Mouse (Mus musculus) liver, embryonic 16.5 days (tissue): ENCODE data around the gene Trex1. TPM values are rescaled to one million over a fixed set of nuclear protein-coding genes. Genes with fewer than 3 reads are reported as not detected.

ENCODE experiments used
- ATAC-seq: fragments of 200-750 bp; cut with Nextera tagmentation; 2 replicates; pipeline ENCODE4 v1.8.0; 2017; ENCODE audit warnings: low read depth, mild to moderate bottlenecking, moderate number of reproducible peaks, moderate library complexity
- H3K27ac ChIP-seq: fragments of 300-500 bp; sonication (generic); 2 replicates; pipeline ENCODE4 v1.5.1; 2014; ENCODE audit warnings: mild to moderate bottlenecking, low read length
- H3K27me3 ChIP-seq: fragments of 300-500 bp; sonication (generic); 2 replicates; pipeline ENCODE4 v1.6.1; 2014; ENCODE audit warnings: low read depth, low read length, mixed read lengths; ENCODE audit not compliant: control insufficient read depth, insufficient read depth
- H3K36me3 ChIP-seq: fragments of 300-500 bp; sonication (generic); 2 replicates; pipeline ENCODE4 v1.6.1; 2014; ENCODE audit warnings: mild to moderate bottlenecking; ENCODE audit not compliant: control insufficient read depth, insufficient read depth
- H3K4me1 ChIP-seq: fragments of 300-500 bp; sonication (generic); 2 replicates; pipeline ENCODE4 v1.6.1; 2014; ENCODE audit warnings: low read depth, low read length, mixed read lengths; ENCODE audit not compliant: control insufficient read depth
- H3K4me2 ChIP-seq: fragments of 300-500 bp; sonication (generic); 2 replicates; pipeline ENCODE4 v1.6.1; 2014; ENCODE audit warnings: low read depth, low read length, mixed read lengths
- H3K4me3 ChIP-seq: fragments of 300-500 bp; sonication (generic); 2 replicates; pipeline ENCODE4 v1.5.1; 2014; ENCODE audit warnings: low read depth, mild to moderate bottlenecking, low read length
- H3K9ac ChIP-seq: fragments of 300-500 bp; sonication (generic); 2 replicates; pipeline ENCODE4 v1.6.1; 2014; ENCODE audit warnings: low read depth, low read length
- H3K9me3 ChIP-seq: fragments of 300-500 bp; sonication (generic); replicated peaks from 2 replicates; pipeline ENCODE4 v1.6.1; 2016; ENCODE audit warnings: low read length; ENCODE audit not compliant: control insufficient read depth
- WGBS: fragments of 180-500 bp; shearing (Covaris S2); extraction: QIAGEN DNeasy Blood & Tissue Kit; methylation state at CpG from one replicate; pipeline ENCODE4 v1.1.7; 2014; ENCODE audit not compliant: insufficient replicate concordance; 5-methylcytosine and 5-hydroxymethylcytosine counted together
- polyA plus RNA-seq: library from polyadenylated mRNA; unstranded; fragments of >200 nt; fragmentation: Nextera tagmentation; extraction: Ambion mirVana; gene quantifications from 2 replicates; pipeline ENCODE4 v1.2.1, GENCODE M21; 2015

Gene Trex1
- polyA plus RNA-seq, 1 experiment from 2014 or later = 7.4 TPM

GRCm38 (mm10) chr9:109038086-109038895 lies 21.2 kb downstream of the Trex1 start, which contains the start of gene Shisa5:
Shisa5 (plus strand) TSS chr9:109038565.
- peak; percentile 75 for ATAC-seq
- peak within 1 kb of the TSS; percentile 60 for H3K9ac ChIP-seq
- peak within 1 kb of the TSS; percentile 63 for H3K4me3 ChIP-seq
- H3K27ac ChIP-seq = no peak within 1 kb of the TSS
- peaks cover 6% of the 10 kb centered on the region for H3K4me1 ChIP-seq
- H3K27me3 ChIP-seq = peaks cover 8% of the 10 kb centered on the region
- under 1% methylated on average over 40 of the region's 40 CpGs for WGBS
- H3K4me2 ChIP-seq = peak within 1 kb of the TSS; percentile 69
- H3K9me3 ChIP-seq = no peaks in the 10 kb centered on the region
- no peaks in the 10 kb centered on the region for H3K36me3 ChIP-seq

GRCm38 (mm10) chr9:109032435-109032834 lies 27.1 kb downstream of the Trex1 start:
- H3K9me3 ChIP-seq = no peaks in the 10 kb centered on the region
- H3K4me1 ChIP-seq = no peaks in the 10 kb centered on the region; the same call in none of the 2 replicates
- no peak overlapping the region for H3K4me3 ChIP-seq
- no peaks in the 10 kb centered on the region for H3K27me3 ChIP-seq
- H3K27ac ChIP-seq = no peak overlapping the region
- no peaks in the 10 kb centered on the region for H3K36me3 ChIP-seq
- H3K9ac ChIP-seq = no peak overlapping the region
- WGBS = 38% methylated on average over 6 of the region's 6 CpGs
- H3K4me2 ChIP-seq = no peak overlapping the region
- no peak for ATAC-seq

GRCm38 (mm10) chr9:109031686-109032085 lies 27.8 kb downstream of the Trex1 start:
- Histone ChIP-seq H3K9me3 (no peaks in the 10 kb centered on the region), H3K9ac (no peak overlapping the region), H3K27ac (no peak overlapping the region), H3K4me3 (no peak overlapping the region), H3K4me2 (no peak overlapping the region), H3K4me1 (no peaks in the 10 kb centered on the region; the same call in none of the 2 replicates), H3K36me3 (no peaks in the 10 kb centered on the region), H3K27me3 (no peaks in the 10 kb centered on the region)
- 71% methylated on average over 8 of the region's 8 CpGs for WGBS
- no peak for ATAC-seq

- H3K4me3 ChIP-seq = no peak overlapping the region
- no peaks in the 10 kb centered on the region for H3K27me3 ChIP-seq
- no peak overlapping the region for H3K27ac ChIP-seq
- no peaks in the 10 kb centered on the region for H3K36me3 ChIP-seq
- ATAC-seq = no peak
- no peak overlapping the region for H3K9ac ChIP-seq
- H3K4me1 ChIP-seq = no peaks in the 10 kb centered on the region; the same call in none of the 2 replicates
- 76% methylated on average over 7 of the region's 7 CpGs for WGBS
- H3K9me3 ChIP-seq = no peaks in the 10 kb centered on the region
- H3K4me2 ChIP-seq = no peak overlapping the region
Measured at GRCm38 (mm10) chr9:109031001-109031400, 28.5 kb downstream of the Trex1 start.

GRCm38 (mm10) chr9:109030312-109030711 lies 29.2 kb downstream of the Trex1 start:
- no peaks in the 10 kb centered on the region; the same call in none of the 2 replicates for H3K4me1 ChIP-seq
- no peak overlapping the region for H3K27ac ChIP-seq
- no peaks in the 10 kb centered on the region for H3K36me3 ChIP-seq
- H3K4me3 ChIP-seq = no peak overlapping the region
- no peak overlapping the region for H3K4me2 ChIP-seq
- H3K9me3 ChIP-seq = no peaks in the 10 kb centered on the region
- WGBS = 46% methylated on average over 3 of the region's 3 CpGs
- H3K9ac ChIP-seq = no peak overlapping the region
- ATAC-seq = no peak
- no peaks in the 10 kb centered on the region for H3K27me3 ChIP-seq

GRCm38 (mm10) chr9:109028919-109029318 lies 30.6 kb downstream of the Trex1 start:
- no peaks in the 10 kb centered on the region for H3K27me3 ChIP-seq
- H3K36me3 ChIP-seq = no peaks in the 10 kb centered on the region
- no peaks in the 10 kb centered on the region; the same call in none of the 2 replicates for H3K4me1 ChIP-seq
- H3K4me2 ChIP-seq = no peak overlapping the region
- no peak overlapping the region for H3K4me3 ChIP-seq
- H3K9ac ChIP-seq = no peak overlapping the region
- ATAC-seq = no peak
- no peaks in the 10 kb centered on the region for H3K9me3 ChIP-seq
- H3K27ac ChIP-seq = no peak overlapping the region
- 49% methylated on average over 5 of the region's 5 CpGs for WGBS

- Histone ChIP-seq H3K36me3 (no peaks in the 10 kb centered on the region), H3K27me3 (no peaks in the 10 kb centered on the region), H3K9me3 (no peaks in the 10 kb centered on the region), H3K4me3 (no peak overlapping the region), H3K27ac (no peak overlapping the region), H3K9ac (no peak overlapping the region), H3K4me1 (no peaks in the 10 kb centered on the region; the same call in none of the 2 replicates), H3K4me2 (no peak overlapping the region)
- 56% methylated on average over 3 of the region's 3 CpGs for WGBS
- ATAC-seq = no peak
Measured at GRCm38 (mm10) chr9:109028421-109028820, 31.1 kb downstream of the Trex1 start.

GRCm38 (mm10) chr9:109027521-109027920 lies 32.0 kb downstream of the Trex1 start:
- no peaks in the 10 kb centered on the region for H3K36me3 ChIP-seq
- H3K9ac ChIP-seq = no peak overlapping the region
- WGBS = 63% methylated on average over 8 of the region's 8 CpGs
- no peak overlapping the region for H3K4me2 ChIP-seq
- H3K27ac ChIP-seq = no peak overlapping the region
- H3K9me3 ChIP-seq = no peaks in the 10 kb centered on the region
- no peaks in the 10 kb centered on the region; the same call in none of the 2 replicates for H3K4me1 ChIP-seq
- no peak for ATAC-seq
- no peaks in the 10 kb centered on the region for H3K27me3 ChIP-seq
- no peak overlapping the region for H3K4me3 ChIP-seq
